Mouse (Mus musculus) C2C12 (cell line): ENCODE data around the gene Terf2. TPM values are rescaled to one million over a fixed set of nuclear protein-coding genes. Genes with fewer than 3 reads are reported as not detected.

ENCODE experiments used
- H3K27me3 ChIP-seq: one replicate; pipeline ENCODE4 v1.6.1; 2011; ENCODE audit not compliant: control insufficient read depth, insufficient read depth, insufficient read length
- H3K36me3 ChIP-seq: one replicate; pipeline ENCODE4 v1.6.1; 2011; ENCODE audit not compliant: control insufficient read depth, insufficient read depth
- H3K4me3 ChIP-seq: one replicate; pipeline ENCODE4 v1.5.1; 2011; ENCODE audit warnings: mild to moderate bottlenecking, control low read depth; ENCODE audit not compliant: poor library complexity, insufficient read depth, severe bottlenecking
- H3K79me2 ChIP-seq: one replicate; pipeline ENCODE4 v1.6.1; 2011; ENCODE audit not compliant: control insufficient read depth, insufficient read depth
- H3K79me3 ChIP-seq: one replicate; pipeline ENCODE4 v1.6.1; 2011; ENCODE audit warnings: low read depth, control low read depth
- H3ac ChIP-seq: one replicate; pipeline ENCODE3; 2011; ENCODE audit warnings: low read depth; ENCODE audit not compliant: control insufficient read depth, insufficient read length
- CEBPB ChIP-seq: IDR thresholded peaks from one replicate; pipeline ENCODE4 v1.6.1; 2011; ENCODE audit warnings: low read depth, mild to moderate bottlenecking, control low read depth, moderate library complexity
- CTCF ChIP-seq: IDR thresholded peaks from one replicate; pipeline ENCODE4 v1.5.1; 2011; ENCODE audit not compliant: control insufficient read depth, insufficient read depth, insufficient read length
- FOSL1 ChIP-seq: IDR thresholded peaks from one replicate; pipeline ENCODE4 v1.8.0; 2011; ENCODE audit warnings: mild to moderate bottlenecking, low read length; ENCODE audit not compliant: poor library complexity, insufficient read depth, severe bottlenecking
- MAX ChIP-seq: IDR thresholded peaks from one replicate; pipeline ENCODE4 v1.6.1; 2011; ENCODE audit warnings: mild to moderate bottlenecking, control low read depth
- MYOD1 ChIP-seq: IDR thresholded peaks from one replicate; pipeline ENCODE4 v1.6.1; 2011; ENCODE audit warnings: low read depth; ENCODE audit not compliant: control insufficient read depth, insufficient read length
- MYOG ChIP-seq: IDR thresholded peaks from one replicate; pipeline ENCODE4 v1.6.1; 2011; ENCODE audit not compliant: control insufficient read depth, insufficient read length; ENCODE audit errors: extremely low read depth
- USF1 ChIP-seq: IDR thresholded peaks from one replicate; pipeline ENCODE4 v1.6.1; 2011; ENCODE audit warnings: low read depth, mild to moderate bottlenecking, control low read depth, moderate library complexity
- polyA plus RNA-seq: library from polyadenylated mRNA; unstranded; fragments of >200 nt; fragmentation: generic; extraction: Trizol; gene quantifications from one replicate; pipeline ENCODE4 v1.2.1, GENCODE M21; 2012; ENCODE audit warnings: missing spikeins

Gene Terf2
- polyA plus RNA-seq, 1 experiment, result 15.8 TPM

GRCm38 (mm10) chr8:107129171-107130025 lies 33.1 kb upstream of the Terf2 start:
- Histone ChIP-seq H3K27me3 (no peaks in the 10 kb centered on the region), H3K4me3 (no peak overlapping the region), H3K79me3 (no peaks in the 10 kb centered on the region), H3K79me2 (no peaks in the 10 kb centered on the region), H3K36me3 (no peaks in the 10 kb centered on the region), H3ac (no peak overlapping the region)
- TF ChIP-seq CTCF (no peak), USF1 (peak; percentile 52), CEBPB (peak; percentile 6), MAX (no peak)

- H3K4me3 ChIP-seq, result no peak overlapping the region
- H3K27me3 ChIP-seq, result no peaks in the 10 kb centered on the region
- H3ac ChIP-seq, result no peak overlapping the region
- H3K79me2 ChIP-seq, result no peaks in the 10 kb centered on the region
- no peak for TF ChIP-seq CEBPB
- no peak for TF ChIP-seq MYOG
- no peak for TF ChIP-seq USF1
- TF ChIP-seq FOSL1, result no peak
- no peak for TF ChIP-seq MAX
- no peak for TF ChIP-seq CTCF
- TF ChIP-seq MYOD1, result no peak
- no peaks in the 10 kb centered on the region for H3K79me3 ChIP-seq
- H3K36me3 ChIP-seq, result no peaks in the 10 kb centered on the region
Measured at GRCm38 (mm10) chr8:107124343-107124742, 28.0 kb upstream of the Terf2 start.

- no peaks in the 10 kb centered on the region for H3K36me3 ChIP-seq
- H3ac ChIP-seq, result no peak overlapping the region
- no peaks in the 10 kb centered on the region for H3K79me2 ChIP-seq
- H3K79me3 ChIP-seq, result no peaks in the 10 kb centered on the region
- TF ChIP-seq CTCF (no peak), MAX (no peak), MYOD1 (no peak), FOSL1 (no peak), MYOG (no peak), CEBPB (no peak), USF1 (no peak)
- H3K4me3 ChIP-seq, result no peak overlapping the region
- H3K27me3 ChIP-seq, result no peaks in the 10 kb centered on the region
Measured at GRCm38 (mm10) chr8:107123063-107123614, 26.8 kb upstream of the Terf2 start.

GRCm38 (mm10) chr8:107121681-107122291 lies 25.4 kb upstream of the Terf2 start:
- Histone ChIP-seq H3K36me3 (no peaks in the 10 kb centered on the region), H3K79me2 (no peaks in the 10 kb centered on the region), H3K79me3 (no peaks in the 10 kb centered on the region), H3ac (no peak overlapping the region), H3K27me3 (no peaks in the 10 kb centered on the region), H3K4me3 (no peak overlapping the region)
- no peak for TF ChIP-seq FOSL1
- no peak for TF ChIP-seq MAX
- TF ChIP-seq MYOD1, result no peak
- no peak for TF ChIP-seq CEBPB
- TF ChIP-seq MYOG, result no peak
- TF ChIP-seq USF1, result no peak
- no peak for TF ChIP-seq CTCF

GRCm38 (mm10) chr8:107120806-107121205 lies 24.5 kb upstream of the Terf2 start:
- TF ChIP-seq CTCF (no peak), CEBPB (no peak), MYOD1 (no peak), USF1 (no peak), MAX (no peak), MYOG (no peak)
- H3K27me3 ChIP-seq, result no peaks in the 10 kb centered on the region
- H3ac ChIP-seq, result no peak overlapping the region
- H3K79me3 ChIP-seq, result no peaks in the 10 kb centered on the region
- no peak overlapping the region for H3K4me3 ChIP-seq
- no peaks in the 10 kb centered on the region for H3K36me3 ChIP-seq
- H3K79me2 ChIP-seq, result no peaks in the 10 kb centered on the region

- Histone ChIP-seq H3K27me3 (no peaks in the 10 kb centered on the region), H3K79me3 (no peaks in the 10 kb centered on the region), H3K36me3 (no peaks in the 10 kb centered on the region), H3ac (no peak overlapping the region), H3K79me2 (no peaks in the 10 kb centered on the region), H3K4me3 (no peak overlapping the region)
- TF ChIP-seq MYOG, result no peak
- TF ChIP-seq CTCF, result no peak
- no peak for TF ChIP-seq MAX
- no peak for TF ChIP-seq MYOD1
- no peak for TF ChIP-seq CEBPB
- TF ChIP-seq FOSL1, result no peak
- no peak for TF ChIP-seq USF1
Measured at GRCm38 (mm10) chr8:107119412-107119811, 23.1 kb upstream of the Terf2 start.
